Mouse (Mus musculus): ENCODE results near the gene Rbm46. TPM values are rescaled to one million over a fixed set of nuclear protein-coding genes. Genes with fewer than 3 reads are reported as not detected.

The Rbm46 gene
- polyA plus RNA-seq, 1 experiment = not detected

GRCm38 (mm10) chr3:82793656-82794055 lies 82.6 kb downstream of the Rbm46 start:
- Histone ChIP-seq H3K4me3 (ENCODE audit: insufficient read depth, low read length) (no peak overlapping the region), H3K27ac (ENCODE audit: insufficient read depth, low read depth, low read length) (peak overlapping the region; percentile 95), H3K4me1 (ENCODE audit: control insufficient read depth, insufficient read depth, low read length) (peaks cover 36% of the 10 kb centered on the region)
- no peak for TF ChIP-seq POLR2A (IDR thresholded peaks at IDR 0.05; ENCODE audit: borderline replicate concordance, low read depth, low read length)

GRCm38 (mm10) chr3:82791663-82792062 lies 84.6 kb downstream of the Rbm46 start:
- no peak overlapping the region for H3K4me3 ChIP-seq (ENCODE audit: insufficient read depth, low read length)
- no peak overlapping the region for H3K27ac ChIP-seq (ENCODE audit: insufficient read depth, low read depth, low read length)
- TF ChIP-seq POLR2A (IDR thresholded peaks at IDR 0.05; ENCODE audit: borderline replicate concordance, low read depth, low read length) (no peak), CTCF (IDR thresholded peaks at IDR 0.05; ENCODE audit: low read depth, low read length) (no peak)
- H3K4me1 ChIP-seq (ENCODE audit: control insufficient read depth, insufficient read depth, low read length) = peaks cover 36% of the 10 kb centered on the region

Other genes with a start within 250 kb of the Rbm46 start
- gene Lrat, start 27.5 kb upstream of the Rbm46 start, polyA plus RNA-seq (2012; ENCODE audit: insufficient read depth, insufficient read length, missing spikeins) = not detected in 2 replicates
- gene Fgg, start 131.2 kb upstream of the Rbm46 start, polyA plus RNA-seq (2012; ENCODE audit: insufficient read depth, insufficient read length, missing spikeins) = not detected in 2 replicates
- not detected in 2 replicates for gene Fga, start 149.6 kb upstream of the Rbm46 start, polyA plus RNA-seq (2012; ENCODE audit: insufficient read depth, insufficient read length, missing spikeins)
- gene Fgb, start 173.4 kb upstream of the Rbm46 start, polyA plus RNA-seq (2012; ENCODE audit: insufficient read depth, insufficient read length, missing spikeins) = not detected in 2 replicates
- gene Plrg1, start 179.0 kb upstream of the Rbm46 start, polyA plus RNA-seq (2012; ENCODE audit: insufficient read depth, insufficient read length, missing spikeins) = 36.4 and 42.4 TPM in 2 replicates